Mouse (Mus musculus) ES-Bruce4 (cell line): ENCODE measurements around the gene Bub1b.

ENCODE experiments used
- CTCF ChIP-seq: IDR thresholded peaks from one replicate; pipeline ENCODE4 v1.8.1; 2011; ENCODE audit warnings: low read depth, low read length
- EP300 ChIP-seq: IDR thresholded peaks from 2 replicates; pipeline ENCODE4 v1.6.1; 2011; ENCODE audit warnings: low read depth, low read length; ENCODE audit not compliant: insufficient read depth

DNA sequence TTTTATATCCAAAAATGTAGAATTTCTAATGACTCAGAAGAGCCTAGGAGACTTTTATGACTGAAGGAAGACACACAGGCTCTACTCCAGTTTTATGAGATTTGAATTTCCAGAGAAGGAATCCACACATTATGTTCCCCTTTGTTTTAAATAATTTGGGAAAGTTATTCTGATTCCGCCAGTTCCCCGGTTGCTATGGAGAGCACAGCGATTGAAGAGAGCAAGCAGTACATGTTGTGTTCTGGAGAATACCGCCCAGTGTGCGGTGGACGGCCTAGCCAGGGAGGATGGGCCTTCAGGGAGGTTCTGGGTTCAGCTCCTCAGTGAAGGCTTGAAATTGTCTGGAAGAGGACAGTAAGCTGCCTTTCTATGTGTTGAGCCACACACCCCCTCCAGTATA is 31.3 kb downstream of the Bub1b start:
- TF ChIP-seq CTCF (no peak), EP300 (no peak)
